Mouse (Mus musculus): ENCODE measurements around the gene Sv2a. TPM values are rescaled to one million over a fixed set of nuclear protein-coding genes. Genes with fewer than 3 reads are reported as not detected.
"Not testable (repeated sequence)": the region's sequence is repeated elsewhere in the genome, so short reads cannot be mapped to it uniquely, and the experiment has no call there.

Sv2a gene
- polyA plus RNA-seq, 1 experiment, result 6.2 TPM

- TF ChIP-seq CTCF (IDR thresholded peaks at IDR 0.05; ENCODE audit: control insufficient read depth, insufficient read depth, low read length) (no peak), POLR2A (IDR thresholded peaks at IDR 0.05; ENCODE audit: borderline replicate concordance, control insufficient read depth, low read depth, low read length) (peak; percentile 80)
- peak overlapping the region; percentile 74 for H3K27ac ChIP-seq (ENCODE audit: control insufficient read depth, insufficient read depth, low read depth, low read length, poor library complexity)
- peaks cover 4% of the 10 kb centered on the region for H3K4me1 ChIP-seq (ENCODE audit: control insufficient read depth, insufficient read depth, low read length)
- H3K4me3 ChIP-seq (replicated peaks; ENCODE audit: control insufficient read depth, low read depth, low read length), result peak overlapping the region; percentile 90
- under 1% methylated on average over 50 of the region's 50 CpGs for WGBS
These were observed 16.3 kb downstream of the Sv2a start for GRCm38 (mm10) chr3:96197129-96197749.

DNA sequence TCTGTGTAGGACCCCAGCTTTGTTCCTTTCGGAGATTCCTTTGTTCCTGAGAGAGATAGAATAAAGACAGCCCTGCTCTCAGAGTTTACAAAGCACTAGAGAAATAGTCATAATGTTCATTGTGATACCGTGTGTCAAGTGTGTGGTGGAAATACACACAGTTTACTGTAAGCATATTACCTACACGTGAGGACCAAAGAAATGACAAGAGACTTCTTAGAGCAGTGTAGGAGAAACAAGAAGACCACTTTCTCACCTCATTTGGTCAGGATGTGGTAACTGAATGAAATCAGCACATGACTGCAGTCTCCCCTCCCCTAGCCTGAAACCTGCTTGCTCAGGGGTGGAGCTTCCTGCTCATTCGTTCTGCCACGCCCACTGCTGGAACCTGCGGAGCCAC is 17.2 kb downstream of the Sv2a start:
- H3K27ac ChIP-seq (ENCODE audit: control insufficient read depth, insufficient read depth, low read depth, low read length, poor library complexity), result no peak overlapping the region
- WGBS, result under 1% methylated on average over 6 of the region's 6 CpGs
- TF ChIP-seq CTCF (IDR thresholded peaks at IDR 0.05; ENCODE audit: control insufficient read depth, insufficient read depth, low read length) (no peak), POLR2A (IDR thresholded peaks at IDR 0.05; ENCODE audit: borderline replicate concordance, control insufficient read depth, low read depth, low read length) (no peak)
- peaks cover 4% of the 10 kb centered on the region for H3K4me1 ChIP-seq (ENCODE audit: control insufficient read depth, insufficient read depth, low read length)
- H3K4me3 ChIP-seq (replicated peaks; ENCODE audit: control insufficient read depth, low read depth, low read length), result no peak overlapping the region

- not testable (repeated sequence) for H3K4me1 ChIP-seq (ENCODE audit: control insufficient read depth, insufficient read depth, low read length); H3K4me3 ChIP-seq (replicated peaks; ENCODE audit: control insufficient read depth, low read depth, low read length); H3K27ac ChIP-seq (ENCODE audit: control insufficient read depth, insufficient read depth, low read depth, low read length, poor library complexity)
- WGBS, result 22% methylated on average over 8 of the region's 8 CpGs
These were observed 17.8 kb downstream of the Sv2a start for GRCm38 (mm10) chr3:96198601-96199251.

GRCm38 (mm10) chr3:96199731-96200130 is 18.8 kb downstream of the Sv2a start:
- Histone ChIP-seq H3K4me3 (replicated peaks; ENCODE audit: control insufficient read depth, low read depth, low read length) (no peak overlapping the region), H3K4me1 (ENCODE audit: control insufficient read depth, insufficient read depth, low read length) (peaks cover 4% of the 10 kb centered on the region), H3K27ac (ENCODE audit: control insufficient read depth, insufficient read depth, low read depth, low read length, poor library complexity) (no peak overlapping the region)
- 53% methylated on average over 2 of the region's 2 CpGs for WGBS
- TF ChIP-seq CTCF (IDR thresholded peaks at IDR 0.05; ENCODE audit: control insufficient read depth, insufficient read depth, low read length) (no peak), POLR2A (IDR thresholded peaks at IDR 0.05; ENCODE audit: borderline replicate concordance, control insufficient read depth, low read depth, low read length) (no peak)

GRCm38 (mm10) chr3:96207819-96208218 is 26.9 kb downstream of the Sv2a start:
- WGBS, result 65% methylated on average over 3 of the region's 3 CpGs

DNA sequence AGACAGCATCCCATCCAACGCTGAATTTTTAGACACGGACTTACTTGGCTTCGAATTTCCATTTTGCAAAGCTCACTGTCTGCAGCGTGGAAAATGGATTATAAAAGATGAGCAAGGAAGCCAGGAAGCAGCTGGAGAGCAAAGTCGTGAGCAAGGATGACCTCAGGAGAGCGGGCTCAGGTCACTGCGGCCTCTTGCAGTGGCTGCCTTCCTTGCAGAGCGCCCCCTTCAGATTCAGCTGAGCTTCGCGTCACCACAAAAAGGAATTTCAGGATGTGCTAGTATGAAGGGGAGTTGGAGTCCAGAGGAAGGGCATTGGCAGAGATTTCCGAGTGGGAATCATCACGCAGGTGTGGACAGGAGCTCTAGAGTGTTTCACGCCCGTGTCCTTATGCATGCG is 28.3 kb downstream of the Sv2a start:
- no peak overlapping the region for H3K27ac ChIP-seq (ENCODE audit: control insufficient read depth, insufficient read depth, low read depth, low read length, poor library complexity)
- TF ChIP-seq POLR2A (IDR thresholded peaks at IDR 0.05; ENCODE audit: borderline replicate concordance, control insufficient read depth, low read depth, low read length) (no peak), CTCF (IDR thresholded peaks at IDR 0.05; ENCODE audit: control insufficient read depth, insufficient read depth, low read length) (peak; percentile 14; the same call in 1 of the 2 replicates)
- H3K4me3 ChIP-seq (replicated peaks; ENCODE audit: control insufficient read depth, low read depth, low read length), result no peak overlapping the region
- 51% methylated on average over 15 of the region's 15 CpGs for WGBS
- no peaks in the 10 kb centered on the region for H3K4me1 ChIP-seq (ENCODE audit: control insufficient read depth, insufficient read depth, low read length)

More at GRCm38 (mm10) chr3:96207819-96208218, 26.9 kb downstream of the Sv2a start:
- Histone ChIP-seq H3K4me1 (ENCODE audit: control insufficient read depth, insufficient read depth, low read length) (no peaks in the 10 kb centered on the region), H3K4me3 (replicated peaks; ENCODE audit: control insufficient read depth, low read depth, low read length) (no peak overlapping the region), H3K27ac (ENCODE audit: control insufficient read depth, insufficient read depth, low read depth, low read length, poor library complexity) (no peak overlapping the region)
- TF ChIP-seq CTCF (IDR thresholded peaks at IDR 0.05; ENCODE audit: control insufficient read depth, insufficient read depth, low read length) (no peak), POLR2A (IDR thresholded peaks at IDR 0.05; ENCODE audit: borderline replicate concordance, control insufficient read depth, low read depth, low read length) (no peak)

- peaks cover 2% of the 10 kb centered on the region for H3K4me1 ChIP-seq (ENCODE audit: control insufficient read depth, insufficient read depth, low read length)
- peak; percentile 19; the same call in 1 of the 2 replicates for TF ChIP-seq CTCF (IDR thresholded peaks at IDR 0.05; ENCODE audit: control insufficient read depth, insufficient read depth, low read length)
- TF ChIP-seq POLR2A (IDR thresholded peaks at IDR 0.05; ENCODE audit: borderline replicate concordance, control insufficient read depth, low read depth, low read length), result no peak
- 0% methylated on average over 12 of the region's 12 CpGs for WGBS
- H3K27ac ChIP-seq (ENCODE audit: control insufficient read depth, insufficient read depth, low read depth, low read length, poor library complexity), result peak overlapping the region; percentile 98
- peak overlapping the region; percentile 60 for H3K4me3 ChIP-seq (replicated peaks; ENCODE audit: control insufficient read depth, low read depth, low read length)
These were observed 38.3 kb downstream of the Sv2a start for GRCm38 (mm10) chr3:96219191-96219641.

- peaks cover 2% of the 10 kb centered on the region for H3K4me1 ChIP-seq (ENCODE audit: control insufficient read depth, insufficient read depth, low read length)
- TF ChIP-seq POLR2A (IDR thresholded peaks at IDR 0.05; ENCODE audit: borderline replicate concordance, control insufficient read depth, low read depth, low read length) (peak; percentile 95; the same call in 1 of the 2 replicates), CTCF (IDR thresholded peaks at IDR 0.05; ENCODE audit: control insufficient read depth, insufficient read depth, low read length) (no peak)
- peak within 1 kb of the TSS; percentile 98 for H3K27ac ChIP-seq (ENCODE audit: control insufficient read depth, insufficient read depth, low read depth, low read length, poor library complexity)
- H3K4me3 ChIP-seq (replicated peaks; ENCODE audit: control insufficient read depth, low read depth, low read length), result peak within 1 kb of the TSS; percentile 67
- WGBS, result under 1% methylated on average over 37 of the region's 37 CpGs
These were observed 38.7 kb downstream of the Sv2a start, which contains the start of the genes Bola1 and Hist2h2ab for GRCm38 (mm10) chr3:96219661-96220130. TSS of gene Bola1 (minus strand) at chr3:96219709. TSS of gene Hist2h2ab (plus strand) at chr3:96219865.

- peak overlapping the region; percentile 98 for H3K27ac ChIP-seq (ENCODE audit: control insufficient read depth, insufficient read depth, low read depth, low read length, poor library complexity)
- H3K4me1 ChIP-seq (ENCODE audit: control insufficient read depth, insufficient read depth, low read length), result not testable (repeated sequence)
- under 1% methylated on average over 46 of the region's 47 CpGs for WGBS
- H3K4me3 ChIP-seq (replicated peaks; ENCODE audit: control insufficient read depth, low read depth, low read length), result peak overlapping the region; percentile 67
These were observed 39.3 kb downstream of the Sv2a start for GRCm38 (mm10) chr3:96220131-96220764.

Measured in bone marrow, adult 2 months (tissue).